Mouse (Mus musculus): Measurements from ENCODE around the gene Hcfc1r1. TPM values are rescaled to one million over a fixed set of nuclear protein-coding genes. Genes with fewer than 3 reads are reported as not detected.

Gene Hcfc1r1
- total RNA-seq, 2 experiments from 2014 or later, result 126 to 130 TPM

DNA sequence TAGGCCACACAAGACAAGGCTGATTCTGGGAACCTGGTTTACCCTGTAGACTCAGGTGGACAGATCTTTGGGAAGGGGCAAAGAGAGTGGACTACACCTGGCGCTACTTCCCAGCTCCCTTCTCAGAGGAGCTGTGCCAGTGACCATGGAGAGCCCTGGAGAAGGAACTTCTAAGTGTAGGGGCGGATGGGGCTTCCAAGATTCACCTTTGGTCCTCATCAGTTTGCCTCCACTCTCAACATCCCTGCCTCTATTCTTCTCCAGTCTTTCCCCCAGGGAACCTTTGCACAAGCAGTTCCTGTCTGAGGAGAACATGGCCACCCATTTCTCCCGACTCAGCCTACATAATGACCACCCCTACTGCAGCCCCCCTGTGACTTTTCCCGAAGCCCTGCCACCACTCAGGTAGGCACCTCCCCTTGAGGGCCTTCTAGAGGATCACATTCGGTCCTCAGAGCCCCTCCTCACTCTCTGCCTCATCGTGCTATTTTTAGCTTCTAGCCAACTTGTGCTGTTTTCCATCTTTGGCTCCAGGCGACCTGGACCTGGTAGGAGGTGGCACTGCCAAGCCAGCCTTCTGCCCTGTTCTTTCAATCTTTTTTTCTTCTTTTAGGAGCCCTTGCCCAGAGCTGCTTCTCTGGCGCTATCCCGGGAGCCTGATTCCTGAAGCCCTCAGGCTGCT, 1.0 kb downstream of the Hcfc1r1 start:
- no peak for DNase-seq (ENCODE audit: low spot score in 2 of 2)

DNA sequence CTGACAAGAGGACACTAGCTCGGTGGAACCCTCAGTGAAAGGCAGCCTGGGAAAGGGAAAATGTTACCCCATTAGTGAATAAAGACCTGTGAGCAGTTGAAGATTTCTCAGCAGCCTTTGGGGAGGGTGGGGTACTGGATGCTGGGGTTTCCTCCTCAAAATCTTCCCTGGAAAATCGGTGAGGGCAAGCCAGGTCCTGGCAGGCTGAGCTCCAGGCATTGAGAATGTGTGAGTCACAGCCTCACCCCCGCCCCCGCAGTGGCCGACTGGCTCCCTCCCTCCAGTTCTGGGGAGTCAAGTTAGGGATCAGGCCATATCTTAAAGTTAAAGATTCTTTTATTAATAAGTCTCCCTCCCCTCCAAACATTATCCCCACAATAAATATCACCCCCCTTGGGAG, 1.7 kb downstream of the Hcfc1r1 start:
- peak in 1 of 2 experiments; percentile 42 for DNase-seq (ENCODE audit: low spot score in 2 of 2)

DNA sequence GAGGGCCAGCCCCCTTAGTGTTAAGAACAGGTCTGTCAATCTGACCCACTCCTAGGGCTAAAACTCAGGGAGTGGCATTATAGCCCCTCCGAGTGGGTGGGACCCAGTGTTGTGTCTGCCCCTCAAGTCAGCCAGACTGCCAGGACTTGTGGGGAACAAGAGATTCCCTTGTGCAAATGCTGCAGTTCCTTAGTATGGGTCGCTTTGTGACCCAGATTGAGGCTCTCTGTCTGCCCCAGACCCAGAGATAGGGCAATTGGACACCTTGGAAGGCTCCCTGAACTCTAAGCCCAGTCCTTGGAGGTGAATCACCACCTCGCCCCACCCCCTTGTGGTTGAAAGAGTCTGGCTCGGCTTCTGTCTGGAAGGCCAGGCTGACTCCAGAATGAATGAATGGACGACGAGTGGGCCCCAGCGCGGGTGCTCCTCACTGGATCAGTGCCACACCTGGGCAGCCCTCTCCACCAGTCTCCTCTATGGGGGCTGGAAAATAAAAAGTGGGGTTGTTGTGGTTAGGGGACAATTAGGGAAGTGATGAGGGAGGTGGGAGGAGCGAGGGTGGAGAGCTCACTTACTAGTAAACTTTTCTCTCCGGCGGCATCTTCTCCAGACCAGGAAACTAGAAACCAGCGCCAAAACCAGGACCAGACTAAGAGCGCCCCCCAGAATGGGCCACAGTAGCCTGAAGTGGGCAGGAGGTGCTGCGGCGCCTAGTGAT, 2.3 kb downstream of the Hcfc1r1 start:
- no peak for DNase-seq (ENCODE audit: low spot score in 2 of 2)

DNA sequence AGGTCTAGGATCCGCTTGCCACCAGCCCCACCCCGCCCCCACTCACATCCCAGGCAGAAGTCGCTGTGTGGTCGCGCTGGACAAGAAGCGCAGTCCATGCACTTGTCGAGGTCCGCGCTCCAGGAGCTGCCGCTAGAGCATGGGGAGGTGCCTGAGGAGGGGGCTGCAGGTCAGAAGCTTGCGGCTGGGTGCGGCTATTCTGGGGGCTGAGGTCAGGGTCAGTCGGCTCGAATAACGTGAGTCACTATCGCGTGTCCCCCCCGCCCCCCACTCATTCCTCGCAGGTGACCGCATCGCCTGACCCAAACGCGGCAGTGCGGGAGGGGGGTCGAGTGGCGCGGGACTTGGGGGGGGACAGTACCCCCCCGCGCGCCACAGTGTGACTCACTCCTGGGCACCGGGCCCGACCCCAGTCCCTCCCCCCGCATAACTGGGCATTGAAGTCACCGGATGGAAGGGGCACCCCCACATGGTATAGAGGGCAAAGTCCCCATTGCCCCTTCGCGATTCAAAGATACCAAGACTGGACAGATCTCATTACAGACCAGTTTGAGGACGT, 3.2 kb downstream of the Hcfc1r1 start:
- DNase-seq (ENCODE audit: low spot score in 2 of 2), result no peak

DNA sequence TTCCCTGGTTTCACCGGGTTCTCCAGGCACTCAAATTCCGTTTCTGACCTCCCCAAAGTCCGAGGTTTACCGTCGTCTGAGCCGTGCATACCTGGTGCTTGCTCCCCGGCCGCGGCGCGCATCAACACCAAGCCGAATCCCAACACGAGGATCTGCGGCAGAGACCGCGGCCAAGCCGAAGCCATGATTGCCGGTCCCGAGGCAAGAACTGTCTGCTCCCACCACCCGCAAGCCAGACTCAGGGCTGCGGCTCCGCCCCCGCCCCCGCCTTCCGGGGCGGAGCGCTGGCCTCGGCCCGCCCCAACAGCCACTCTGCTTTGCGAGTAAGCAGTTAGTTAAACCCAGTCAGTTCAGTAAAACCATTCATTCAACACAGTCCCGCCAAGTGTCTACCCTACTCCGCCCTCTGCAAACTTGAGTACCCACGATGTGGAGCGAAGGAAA, 3.9 kb downstream of the Hcfc1r1 start, which contains the start of gene Tnfrsf12a:
Gene Tnfrsf12a (minus strand): TSS at position 233 of the 444 bp plus-strand sequence.
- DNase-seq (ENCODE audit: low spot score in 2 of 2), result peak; percentile 67 to 82

DNA sequence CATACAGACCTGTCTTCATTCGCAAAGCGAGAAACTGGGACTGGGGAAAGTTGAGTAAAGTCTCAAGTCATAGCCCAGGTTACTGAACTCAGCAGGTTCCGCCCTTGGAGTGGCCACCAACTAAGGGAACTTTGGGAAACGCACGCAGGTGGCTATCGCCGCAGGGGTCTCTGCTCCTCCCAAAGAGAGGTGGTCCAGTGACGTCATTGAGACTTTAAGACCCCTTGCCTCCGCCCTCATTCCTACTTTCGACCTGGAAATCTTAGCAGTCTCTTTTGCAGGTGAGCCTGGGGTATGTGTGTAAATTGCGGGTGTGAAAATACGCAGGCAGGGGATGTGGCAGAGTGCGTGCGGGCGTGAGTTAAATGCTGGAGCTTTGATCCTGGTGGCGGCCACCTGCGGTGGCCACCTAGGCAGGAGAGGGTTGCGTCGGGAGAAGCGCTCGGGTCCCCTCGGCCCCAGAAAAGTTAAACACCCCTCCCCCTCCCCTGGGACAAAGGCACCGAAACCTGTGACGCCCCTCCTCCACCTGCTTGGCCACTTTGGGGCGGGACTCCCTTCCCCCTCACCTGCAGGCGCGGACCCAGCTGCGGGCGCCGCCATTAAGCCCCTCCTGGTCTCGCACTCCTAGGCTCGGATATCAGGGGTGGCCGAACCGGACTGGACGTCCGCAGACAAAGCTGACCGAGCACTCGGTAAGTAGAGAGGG, 5.9 kb downstream of the Hcfc1r1 start, which contains the start of gene Cldn6:
Gene Cldn6 (plus strand): TSS at position 123 of the 709 bp plus-strand sequence.
- no peak for DNase-seq (ENCODE audit: low spot score in 2 of 2)

DNA sequence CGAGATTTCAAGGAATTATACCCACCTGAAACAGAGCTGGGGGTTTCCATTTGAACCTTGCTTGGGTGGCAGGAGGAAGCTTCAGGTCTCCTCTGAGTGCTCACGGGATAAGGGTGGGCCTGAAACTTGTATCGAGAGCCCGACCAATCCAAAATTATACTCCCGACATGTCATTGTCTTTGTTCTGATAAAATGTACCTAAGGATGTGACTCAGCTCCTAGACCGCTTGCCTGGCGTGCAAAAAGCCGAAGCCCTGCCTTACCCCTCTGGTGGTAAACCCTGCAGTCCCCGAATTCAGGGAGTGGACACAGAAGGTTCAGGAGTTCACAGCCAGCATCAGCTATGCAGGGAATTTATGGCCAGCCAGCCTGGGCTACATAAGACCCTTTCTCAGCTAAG, 6.9 kb downstream of the Hcfc1r1 start:
- DNase-seq (ENCODE audit: low spot score in 2 of 2), result no peak

DNA sequence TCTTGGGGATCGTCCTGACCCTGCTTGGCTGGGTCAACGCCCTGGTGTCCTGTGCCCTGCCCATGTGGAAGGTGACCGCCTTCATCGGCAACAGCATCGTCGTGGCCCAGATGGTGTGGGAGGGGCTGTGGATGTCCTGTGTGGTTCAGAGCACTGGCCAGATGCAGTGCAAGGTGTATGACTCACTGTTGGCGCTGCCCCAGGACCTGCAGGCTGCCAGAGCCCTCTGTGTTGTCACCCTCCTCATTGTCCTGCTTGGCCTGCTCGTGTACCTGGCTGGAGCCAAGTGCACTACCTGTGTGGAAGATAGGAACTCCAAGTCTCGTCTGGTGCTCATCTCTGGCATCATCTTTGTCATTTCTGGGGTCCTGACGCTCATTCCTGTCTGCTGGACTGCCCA, 7.7 kb downstream of the Hcfc1r1 start:
- DNase-seq (ENCODE audit: low spot score in 2 of 2), result no peak

DNA sequence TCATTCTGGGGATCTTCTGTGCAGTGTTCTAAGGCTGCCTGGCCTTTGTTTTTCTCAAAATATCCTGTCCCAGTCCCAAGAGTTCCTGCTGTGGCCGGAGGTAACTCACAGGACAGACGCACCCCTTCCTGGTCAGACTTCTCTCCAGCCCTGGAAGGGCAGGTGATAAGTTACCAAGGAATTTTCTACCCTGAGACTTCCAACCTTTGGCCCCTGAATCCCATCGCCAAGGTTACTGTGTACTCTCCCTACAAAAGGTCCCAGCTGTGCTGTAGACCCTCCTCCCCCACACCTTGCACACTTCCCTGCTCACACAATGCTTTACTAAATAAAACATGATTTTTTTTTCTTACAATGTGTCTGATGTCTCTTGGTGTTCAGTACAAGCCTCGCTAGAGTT, 8.7 kb downstream of the Hcfc1r1 start:
- DNase-seq (ENCODE audit: low spot score in 2 of 2), result no peak

DNA sequence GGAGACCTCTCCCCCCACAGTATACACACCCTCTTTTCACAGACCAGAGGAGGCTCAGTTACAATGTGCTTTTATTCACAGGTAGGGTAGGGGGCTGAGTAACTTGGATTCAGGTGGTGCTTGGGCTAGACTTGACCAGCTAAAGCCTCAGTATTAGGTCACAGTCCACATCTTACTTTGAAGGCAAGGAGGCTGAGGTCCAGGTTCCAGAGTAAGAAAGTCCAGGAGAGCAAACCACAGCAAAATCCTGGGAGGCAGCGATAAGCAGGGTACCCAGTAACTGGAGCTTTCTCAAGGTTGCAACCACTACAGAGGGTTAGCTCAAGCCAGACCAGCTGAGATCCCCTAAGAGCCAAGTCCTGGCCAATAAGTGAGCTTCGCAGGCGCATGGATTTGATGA, 9.1 kb downstream of the Hcfc1r1 start:
- DNase-seq (ENCODE audit: low spot score in 2 of 2), result no peak

DNA sequence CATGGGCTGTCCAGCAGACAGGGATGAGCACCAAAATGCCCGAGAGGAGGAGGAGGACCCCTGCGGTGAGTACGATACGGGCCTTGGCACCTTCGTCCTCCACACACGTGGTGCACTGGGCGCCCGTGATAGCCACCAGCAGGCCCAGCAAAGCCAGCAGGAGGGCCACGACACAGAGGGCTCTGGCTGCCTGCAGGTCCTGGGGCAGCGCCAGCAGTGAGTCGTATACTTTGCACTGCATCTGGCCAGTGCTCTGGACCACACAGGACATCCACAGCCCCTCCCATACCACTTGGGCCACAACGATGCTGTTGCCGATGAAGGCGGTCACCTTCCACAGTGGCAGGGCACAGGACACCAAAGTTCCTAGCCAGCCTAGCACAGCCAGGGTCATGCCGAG, 9.8 kb downstream of the Hcfc1r1 start:
- no peak for DNase-seq (ENCODE audit: low spot score in 2 of 2)

DNA sequence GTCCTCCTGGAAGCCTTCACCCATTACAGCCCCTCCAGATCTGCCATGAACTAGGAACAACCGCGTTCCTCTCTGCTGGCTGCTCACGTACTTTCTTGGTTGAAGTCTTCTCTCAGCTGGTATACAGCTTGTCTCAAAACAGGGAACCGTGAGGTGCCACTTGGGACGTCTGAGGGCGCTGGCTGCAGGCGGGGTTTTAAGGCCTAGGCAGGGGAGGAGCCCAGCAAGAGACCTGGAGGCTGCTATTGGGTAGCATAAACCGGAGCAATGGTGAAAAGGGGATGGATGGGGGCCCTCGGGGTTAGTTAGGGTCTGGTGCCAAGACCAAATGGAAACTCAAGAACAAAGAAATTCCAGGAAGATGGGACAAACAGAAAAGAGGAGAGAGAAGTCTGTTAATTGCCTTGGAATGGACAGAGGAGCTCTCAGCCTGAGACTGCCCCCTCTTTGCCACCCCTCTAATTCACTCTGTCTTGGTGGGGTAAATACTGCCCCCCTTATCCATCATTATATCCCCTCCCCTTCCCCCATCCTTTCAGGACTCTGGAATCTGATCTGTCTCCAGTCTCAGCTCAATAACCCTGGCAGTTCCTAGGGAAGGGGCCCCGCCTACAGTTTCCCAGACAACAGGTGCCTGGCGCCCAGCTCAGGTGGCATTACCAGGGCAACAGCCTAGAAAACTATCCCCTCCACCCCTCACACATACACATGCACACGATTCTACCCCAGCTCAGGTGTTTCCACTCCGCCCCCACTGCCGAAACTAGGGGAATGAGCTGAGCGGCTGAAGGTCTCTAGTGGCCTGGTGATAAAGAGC, 10.7 kb downstream of the Hcfc1r1 start, which contains the start of gene Cldn9:
Gene Cldn9 (minus strand): TSS at position 171 of the 817 bp plus-strand sequence.
- no peak for DNase-seq (ENCODE audit: low spot score in 2 of 2)

DNA sequence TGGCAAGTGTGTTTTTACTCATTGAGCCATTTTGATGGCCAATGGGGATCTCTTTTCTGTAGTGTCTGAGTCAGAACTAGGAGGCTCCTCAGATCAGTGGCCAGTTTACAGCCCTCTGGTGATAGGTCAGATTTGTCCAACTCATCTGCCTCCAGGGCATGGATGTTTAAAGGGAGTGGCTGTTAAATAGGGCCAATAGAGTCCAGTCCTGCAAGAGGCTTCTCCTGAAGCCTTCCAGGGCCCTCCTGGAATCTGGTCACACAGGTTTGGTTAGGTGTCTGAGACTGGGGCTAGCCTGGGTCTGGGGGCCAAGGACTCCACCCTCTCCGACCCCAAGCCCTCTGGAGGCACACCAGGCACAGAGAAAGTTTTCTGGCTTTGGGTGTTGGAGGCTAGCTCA, 21.1 kb downstream of the Hcfc1r1 start:
- no peak for DNase-seq (ENCODE audit: low spot score in 2 of 2)

DNA sequence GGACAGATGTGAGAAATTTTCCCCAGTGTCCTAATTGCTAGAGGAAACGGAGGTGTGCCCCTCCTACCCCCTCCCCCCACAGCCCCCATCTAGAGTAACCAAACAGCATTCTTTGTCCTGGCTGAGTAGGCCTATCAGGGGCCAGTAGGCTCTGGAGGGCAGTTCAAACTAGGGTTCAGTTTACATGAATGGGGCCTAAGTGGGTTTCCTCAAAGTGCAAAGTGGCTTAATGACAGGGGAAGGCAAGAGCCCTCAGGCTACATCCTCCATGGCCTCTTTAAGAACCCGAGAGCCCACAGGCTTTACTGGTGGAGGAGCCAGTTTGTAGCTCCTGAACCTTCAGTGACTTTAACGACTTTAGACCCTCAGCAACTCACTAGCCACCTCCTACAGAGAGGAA, 22.4 kb downstream of the Hcfc1r1 start:
- DNase-seq (ENCODE audit: low spot score in 2 of 2), result no peak

DNA sequence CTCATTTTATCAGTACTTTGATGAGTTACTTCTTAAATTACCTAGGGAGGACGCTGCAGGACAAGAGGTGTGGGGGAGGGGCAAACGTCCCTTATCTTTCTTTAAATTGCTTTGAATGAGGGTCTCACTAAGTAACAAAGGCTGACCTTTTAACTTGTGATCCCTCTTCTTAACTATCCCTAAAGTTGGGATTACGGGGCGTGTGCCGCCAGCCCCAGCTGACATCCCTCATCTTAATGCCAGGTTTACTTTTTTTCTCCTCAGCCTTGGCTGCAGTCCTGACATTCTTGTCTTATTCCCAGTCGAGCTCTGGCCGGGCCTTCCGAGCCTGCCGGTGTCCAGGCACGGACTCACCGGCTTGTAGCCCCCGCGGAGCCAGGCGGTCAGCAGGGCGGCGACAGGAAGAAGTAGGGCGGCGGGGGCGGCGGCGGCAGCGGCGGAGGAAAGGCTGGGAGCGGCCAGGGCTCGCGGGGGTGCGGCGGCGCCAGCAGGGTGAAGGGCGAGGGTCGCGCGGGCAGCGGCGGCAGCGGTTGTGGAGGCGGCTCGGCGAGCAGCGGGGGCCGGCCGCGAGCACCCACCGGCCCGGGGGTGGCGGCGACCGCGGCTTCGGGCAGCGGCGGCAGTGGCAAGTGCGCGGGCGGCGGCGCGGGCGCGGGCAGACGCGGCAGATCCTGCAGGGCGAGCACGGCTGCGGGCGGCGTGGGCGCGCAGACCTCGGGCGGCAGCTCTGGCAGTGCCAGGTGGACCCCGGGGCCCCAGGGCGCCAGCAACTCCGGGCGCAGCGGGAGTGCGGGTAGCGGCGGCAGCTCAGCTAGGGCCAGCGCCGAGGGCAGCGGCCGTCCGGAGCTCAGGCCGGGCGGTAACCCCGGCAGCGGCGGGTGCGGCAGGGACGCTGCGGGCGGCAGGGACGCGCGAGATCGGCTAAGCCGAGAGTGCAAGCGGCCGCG, 26.0 kb downstream of the Hcfc1r1 start:
- peak; percentile 36 to 54 for DNase-seq (ENCODE audit: low spot score in 2 of 2)

DNA sequence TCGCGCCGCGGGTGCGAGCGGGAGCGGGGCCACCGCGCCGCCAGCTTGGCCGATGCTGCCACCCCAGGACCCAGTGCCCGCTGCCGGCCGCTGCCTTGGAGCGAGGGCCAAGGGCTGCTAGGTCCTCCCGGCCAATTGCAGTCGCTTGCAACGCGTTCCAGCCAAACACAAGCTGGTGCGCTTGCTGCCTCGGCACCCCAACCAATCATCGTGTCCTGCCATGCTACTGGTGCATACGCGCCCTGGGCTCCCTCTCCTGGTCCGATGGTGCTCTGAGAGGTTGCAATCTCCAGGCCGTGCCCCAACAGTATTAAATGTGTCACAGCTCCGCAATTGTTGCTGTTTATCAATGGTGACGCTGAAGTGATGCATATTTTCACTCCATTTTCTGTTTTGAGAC, 26.7 kb downstream of the Hcfc1r1 start:
- peak; percentile 85 to 93 for DNase-seq (ENCODE audit: low spot score in 2 of 2)

DNA sequence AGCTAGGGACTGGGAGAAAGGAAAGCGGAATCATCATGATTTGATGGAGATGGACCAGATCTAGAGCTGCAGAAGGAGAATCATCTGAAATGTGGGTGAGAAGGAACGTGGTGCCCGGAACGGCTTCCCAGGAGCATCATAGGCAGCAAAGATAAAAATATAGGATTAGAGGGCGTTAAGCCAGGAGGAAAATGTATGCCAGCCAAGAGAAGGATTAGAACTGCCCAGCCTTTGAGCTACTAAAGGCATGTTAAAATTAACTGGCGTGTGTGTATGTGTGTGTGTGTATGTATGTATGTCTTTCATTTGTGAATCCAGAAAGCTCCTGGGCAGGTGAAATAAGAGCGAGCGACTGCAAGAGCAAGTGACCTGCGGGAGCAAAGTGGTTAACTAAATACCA, 29.9 kb downstream of the Hcfc1r1 start:
- DNase-seq (ENCODE audit: low spot score in 2 of 2), result no peak

DNA sequence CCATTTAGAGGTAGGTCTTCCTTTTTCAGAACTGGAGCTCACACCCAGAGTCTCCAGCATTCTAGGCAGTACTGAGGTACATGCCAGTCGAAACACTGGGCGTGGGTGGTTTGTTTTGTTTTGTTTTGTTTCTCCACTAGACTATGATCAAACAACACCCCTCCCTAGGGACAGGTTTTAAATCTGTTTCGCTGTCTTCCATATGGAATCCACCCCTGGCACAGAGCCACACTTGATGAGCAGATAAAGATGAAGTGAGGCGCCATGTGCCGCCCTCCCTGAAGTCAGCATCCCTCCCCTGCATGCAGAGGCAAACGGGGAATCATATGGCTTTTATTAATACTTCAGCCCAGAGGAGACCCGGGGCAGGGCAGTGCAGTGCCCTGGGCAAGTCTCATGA, 31.3 kb downstream of the Hcfc1r1 start:
- peak; percentile 22 to 33 for DNase-seq (ENCODE audit: low spot score in 2 of 2)

DNA sequence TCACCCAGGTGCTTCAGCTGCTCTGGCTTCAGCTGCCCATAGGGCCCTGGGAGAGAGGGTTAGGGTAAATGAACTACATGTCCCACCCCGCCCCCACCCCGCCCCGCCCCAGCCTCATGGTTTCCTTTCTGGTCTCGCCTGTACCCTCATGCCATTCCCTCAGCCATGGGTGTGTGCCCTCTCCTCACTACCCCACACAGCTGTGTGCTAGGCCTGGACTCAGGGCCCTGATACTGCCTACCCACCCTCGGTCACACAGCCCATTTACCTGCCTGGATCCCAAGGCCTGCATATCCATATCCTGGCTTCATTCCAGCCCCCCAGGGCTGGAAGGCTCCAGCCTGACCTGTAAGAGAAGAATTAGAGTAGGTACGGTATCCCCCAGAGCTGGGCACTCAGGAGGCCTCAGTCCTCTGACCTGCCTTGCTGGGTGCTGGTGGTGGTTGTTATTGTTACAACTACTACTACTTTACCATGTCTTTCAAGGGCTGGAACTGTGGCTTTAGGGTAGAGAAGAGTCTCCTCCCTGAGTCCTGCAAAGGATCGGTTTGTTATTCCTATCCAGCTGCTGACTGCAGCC, 32.2 kb downstream of the Hcfc1r1 start:
- DNase-seq (ENCODE audit: low spot score in 2 of 2), result no peak

Data from left cerebral cortex, adult 18-20 months (tissue).